Mouse (Mus musculus) heart, embryonic 11.5 days (tissue): ENCODE data around the gene Slc2a4. TPM values are rescaled to one million over a fixed set of nuclear protein-coding genes. Genes with fewer than 3 reads are reported as not detected.

ENCODE experiments used
- ATAC-seq: fragments of 200-750 bp; cut with Nextera tagmentation; replicated peaks from 2 replicates; pipeline ENCODE4 v1.8.0; 2017; ENCODE audit warnings: moderate library complexity; ENCODE audit not compliant: insufficient number of reproducible peaks, low FRiP score, low TSS enrichment
- H3K27ac ChIP-seq: fragments of 300-500 bp; sonication (generic); 2 replicates; pipeline ENCODE4 v1.5.1; 2014; ENCODE audit warnings: mild to moderate bottlenecking, low read depth, low read length
- H3K27me3 ChIP-seq: fragments of 300-500 bp; sonication (generic); 2 replicates; pipeline ENCODE4 v1.6.1; 2014; ENCODE audit warnings: mild to moderate bottlenecking, low read length, mixed read lengths; ENCODE audit not compliant: control insufficient read depth, insufficient read depth
- H3K36me3 ChIP-seq: fragments of 300-500 bp; sonication (generic); 2 replicates; pipeline ENCODE4 v1.6.1; 2014; ENCODE audit warnings: mild to moderate bottlenecking, low read length, moderate library complexity, mixed read lengths; ENCODE audit not compliant: control insufficient read depth, insufficient read depth
- H3K4me1 ChIP-seq: fragments of 300-500 bp; sonication (generic); 2 replicates; pipeline ENCODE4 v1.6.1; 2014; ENCODE audit warnings: low read length; ENCODE audit not compliant: control insufficient read depth, insufficient read depth
- H3K4me2 ChIP-seq: fragments of 300-500 bp; sonication (generic); 2 replicates; pipeline ENCODE4 v1.6.1; 2014; ENCODE audit warnings: mild to moderate bottlenecking, moderate library complexity
- H3K4me3 ChIP-seq: fragments of 300-500 bp; sonication (generic); 2 replicates; pipeline ENCODE4 v1.5.1; 2014; ENCODE audit warnings: low read depth, low read length
- H3K9ac ChIP-seq: fragments of 300-500 bp; sonication (generic); 2 replicates; pipeline ENCODE4 v1.6.1; 2014; ENCODE audit warnings: mild to moderate bottlenecking, low read depth, low read length, moderate library complexity
- H3K9me3 ChIP-seq: fragments of 300-500 bp; sonication (generic); replicated peaks from 2 replicates; pipeline ENCODE4 v1.6.1; 2016; ENCODE audit warnings: low read length; ENCODE audit not compliant: control insufficient read depth
- WGBS: fragments of 180-500 bp; shearing (Covaris S2); extraction: QIAGEN DNeasy Blood & Tissue Kit; methylation state at CpG from one replicate; pipeline ENCODE4 v1.1.7; 2014; ENCODE audit not compliant: insufficient replicate concordance; 5-methylcytosine and 5-hydroxymethylcytosine counted together
- polyA plus RNA-seq: library from polyadenylated mRNA; unstranded; fragments of >200 nt; fragmentation: Nextera tagmentation; extraction: Ambion mirVana; gene quantifications from 2 replicates; pipeline ENCODE4 v1.2.1, GENCODE M21; 2014

The Slc2a4 gene
- polyA plus RNA-seq, 1 experiment from 2014 or later, result 22.0 TPM

- Histone ChIP-seq H3K27me3 (no peaks in the 10 kb centered on the region), H3K4me3 (peak overlapping the region; percentile 95), H3K4me1 (peaks cover 13% of the 10 kb centered on the region), H3K9me3 (no peaks in the 10 kb centered on the region), H3K4me2 (peak overlapping the region; percentile 55), H3K36me3 (peaks cover 12% of the 10 kb centered on the region), H3K9ac (peak overlapping the region; percentile 82), H3K27ac (peak overlapping the region; percentile 98)
- no peak for ATAC-seq
- 4% methylated on average over 12 of the region's 12 CpGs for WGBS
Observed at GRCm38 (mm10) chr11:69922012-69922756, 25.8 kb downstream of the Slc2a4 start.

- Histone ChIP-seq H3K9ac (peak within 1 kb of the TSS; percentile 99), H3K27me3 (no peaks in the 10 kb centered on the region), H3K9me3 (no peaks in the 10 kb centered on the region), H3K36me3 (peaks cover 14% of the 10 kb centered on the region), H3K4me3 (peak within 1 kb of the TSS; percentile 95), H3K4me2 (peak within 1 kb of the TSS; percentile 72), H3K4me1 (peaks cover 14% of the 10 kb centered on the region), H3K27ac (peak within 1 kb of the TSS; percentile 98)
- under 1% methylated on average over 78 of the region's 78 CpGs for WGBS
- ATAC-seq, result peak; percentile 95
Observed at GRCm38 (mm10) chr11:69921114-69922011, 26.6 kb downstream of the Slc2a4 start, which contains the start of gene Eif5a. Gene Eif5a, minus strand, starts transcription at chr11:69921958.

- no peak for ATAC-seq
- Histone ChIP-seq H3K27me3 (no peaks in the 10 kb centered on the region), H3K4me2 (peak overlapping the region; percentile 72), H3K36me3 (peaks cover 20% of the 10 kb centered on the region), H3K4me1 (peaks cover 23% of the 10 kb centered on the region), H3K27ac (peak overlapping the region; percentile 98), H3K4me3 (peak overlapping the region; percentile 95), H3K9ac (peak overlapping the region; percentile 99), H3K9me3 (no peaks in the 10 kb centered on the region)
- under 1% methylated on average over 64 of the region's 65 CpGs for WGBS
Observed at GRCm38 (mm10) chr11:69920266-69921031, 27.5 kb downstream of the Slc2a4 start.

GRCm38 (mm10) chr11:69919661-69920265 lies 28.2 kb downstream of the Slc2a4 start:
- peak overlapping the region; percentile 99 for H3K9ac ChIP-seq
- 0 out of 2 replicates have a peak, but pooled peaks have one; percentile 23 for ATAC-seq
- no peaks in the 10 kb centered on the region for H3K9me3 ChIP-seq
- peak overlapping the region; percentile 98 for H3K27ac ChIP-seq
- H3K27me3 ChIP-seq, result no peaks in the 10 kb centered on the region
- H3K4me1 ChIP-seq, result peaks cover 30% of the 10 kb centered on the region
- H3K36me3 ChIP-seq, result peaks cover 21% of the 10 kb centered on the region
- WGBS, result under 1% methylated on average over 17 of the region's 17 CpGs
- peak overlapping the region; percentile 95 for H3K4me3 ChIP-seq
- peak overlapping the region; percentile 72 for H3K4me2 ChIP-seq

- H3K27ac ChIP-seq, result peak overlapping the region; percentile 98
- peak overlapping the region; percentile 72 for H3K4me2 ChIP-seq
- no peaks in the 10 kb centered on the region for H3K27me3 ChIP-seq
- 82% methylated on average over 9 of the region's 9 CpGs for WGBS
- H3K9me3 ChIP-seq, result no peaks in the 10 kb centered on the region
- H3K9ac ChIP-seq, result peak overlapping the region; percentile 99
- peaks cover 21% of the 10 kb centered on the region for H3K36me3 ChIP-seq
- ATAC-seq, result no peak
- peak overlapping the region; percentile 95 for H3K4me3 ChIP-seq
- H3K4me1 ChIP-seq, result peaks cover 32% of the 10 kb centered on the region
Observed at GRCm38 (mm10) chr11:69919053-69919452, 28.9 kb downstream of the Slc2a4 start.

- Histone ChIP-seq H3K9me3 (no peaks in the 10 kb centered on the region), H3K4me1 (peaks cover 36% of the 10 kb centered on the region), H3K4me2 (no peak overlapping the region; the same call in 1 of the 2 replicates), H3K27ac (no peak overlapping the region), H3K36me3 (peaks cover 23% of the 10 kb centered on the region), H3K4me3 (no peak overlapping the region), H3K27me3 (no peaks in the 10 kb centered on the region), H3K9ac (no peak overlapping the region)
- WGBS, result 82% methylated on average over 5 of the region's 5 CpGs
- ATAC-seq, result no peak
Observed at GRCm38 (mm10) chr11:69918118-69918517, 29.9 kb downstream of the Slc2a4 start.

GRCm38 (mm10) chr11:69917379-69917948 lies 30.5 kb downstream of the Slc2a4 start:
- H3K27me3 ChIP-seq, result no peaks in the 10 kb centered on the region
- ATAC-seq, result no peak
- peaks cover 23% of the 10 kb centered on the region for H3K36me3 ChIP-seq
- 82% methylated on average over 8 of the region's 8 CpGs for WGBS
- H3K9ac ChIP-seq, result no peak overlapping the region
- H3K9me3 ChIP-seq, result no peaks in the 10 kb centered on the region
- no peak overlapping the region for H3K27ac ChIP-seq
- peaks cover 37% of the 10 kb centered on the region for H3K4me1 ChIP-seq
- H3K4me2 ChIP-seq, result no peak overlapping the region; the same call in none of the 2 replicates
- H3K4me3 ChIP-seq, result no peak overlapping the region
